Mouse (Mus musculus) kidney, embryonic 15.5 days (tissue): Measurements from ENCODE around the gene Lrba. TPM values are rescaled to one million over a fixed set of nuclear protein-coding genes. Genes with fewer than 3 reads are reported as not detected.

Experiments
- ATAC-seq: fragments of 200-750 bp; cut with Nextera tagmentation; replicated peaks from 2 replicates; pipeline ENCODE4 v1.8.0; 2017; ENCODE audit warnings: moderate TSS enrichment; ENCODE audit not compliant: low FRiP score
- H3K27ac ChIP-seq: fragments of 300-500 bp; sonication (generic); 2 replicates; pipeline ENCODE4 v1.5.1; 2015; ENCODE audit warnings: mild to moderate bottlenecking, inconsistent platforms
- H3K27me3 ChIP-seq: fragments of 300-500 bp; sonication (generic); 2 replicates; pipeline ENCODE4 v1.6.1; 2015; ENCODE audit warnings: inconsistent platforms
- H3K36me3 ChIP-seq: fragments of 300-500 bp; sonication (generic); 2 replicates; pipeline ENCODE4 v1.6.1; 2015; ENCODE audit warnings: inconsistent platforms
- H3K4me1 ChIP-seq: fragments of 300-500 bp; sonication (generic); 2 replicates; pipeline ENCODE4 v1.6.1; 2015; ENCODE audit warnings: inconsistent platforms
- H3K4me2 ChIP-seq: fragments of 300-500 bp; sonication (generic); 2 replicates; pipeline ENCODE4 v1.6.1; 2015; ENCODE audit warnings: moderate library complexity, mild to moderate bottlenecking, inconsistent platforms
- H3K4me3 ChIP-seq: fragments of 300-500 bp; sonication (generic); replicated peaks from 2 replicates; pipeline ENCODE4 v1.5.1; 2015; ENCODE audit warnings: mild to moderate bottlenecking, inconsistent platforms
- H3K9ac ChIP-seq: fragments of 300-500 bp; sonication (generic); 2 replicates; pipeline ENCODE4 v1.6.1; 2015; ENCODE audit warnings: mild to moderate bottlenecking, inconsistent platforms
- H3K9me3 ChIP-seq: fragments of 300-500 bp; sonication (generic); replicated peaks from 2 replicates; pipeline ENCODE4 v1.6.1; 2016; ENCODE audit warnings: inconsistent platforms
- WGBS: fragments of 180-500 bp; shearing (Covaris S2); methylation state at CpG from one replicate; pipeline ENCODE4 v1.1.7; 2015; ENCODE audit warnings: mixed read lengths; 5-methylcytosine and 5-hydroxymethylcytosine counted together
- polyA plus RNA-seq: library from polyadenylated mRNA; unstranded; fragments of >200 nt; fragmentation: Nextera tagmentation; extraction: Ambion mirVana; gene quantifications from 2 replicates; pipeline ENCODE4 v1.2.1, GENCODE M21; 2015

Gene Lrba
- polyA plus RNA-seq, result 7.4 and 7.6 TPM in 2 replicates

DNA sequence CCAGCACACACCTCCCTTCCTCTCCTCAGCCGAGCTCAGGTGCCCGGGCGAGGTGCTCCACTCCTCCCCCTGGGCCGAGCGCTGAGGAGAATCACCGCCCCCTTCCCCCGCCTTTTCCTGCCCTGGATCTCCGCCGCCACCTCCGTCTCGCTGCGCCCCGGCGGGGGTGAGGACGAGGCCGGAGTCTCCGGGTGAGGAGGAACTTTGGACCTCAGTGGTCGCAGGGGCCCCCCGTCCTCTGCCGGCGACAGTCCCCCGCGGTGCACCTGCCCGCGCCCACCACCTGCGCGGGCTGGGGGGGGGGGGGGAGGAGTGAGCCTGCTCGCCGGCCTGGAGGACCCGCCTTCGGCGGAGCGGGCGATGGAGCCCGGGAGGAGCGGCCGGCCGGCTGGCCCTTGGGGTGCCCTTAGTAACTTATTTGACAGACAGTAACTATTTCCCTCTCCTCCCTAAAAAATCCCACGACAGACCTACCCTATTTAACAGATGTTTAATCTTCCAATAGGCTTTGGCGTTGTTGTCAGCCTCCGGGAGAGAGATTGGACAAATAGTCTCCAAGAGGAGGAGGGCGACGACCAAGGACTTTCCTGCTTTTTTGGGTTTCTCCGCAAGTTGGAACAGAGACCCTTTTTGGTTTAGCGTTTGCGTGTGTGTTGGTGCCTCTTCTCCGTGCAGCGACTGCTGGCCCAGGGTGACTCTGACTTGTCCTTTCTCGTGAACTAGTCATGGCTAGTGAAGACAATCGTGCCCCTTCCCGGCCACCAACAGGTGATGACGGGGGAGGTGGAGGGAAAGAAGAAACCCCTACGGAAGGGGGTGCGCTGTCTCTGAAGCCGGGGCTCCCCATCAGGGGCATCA, at the start of gene Lrba:
Gene Lrba, plus strand, starts transcription at position 117 of the 858 bp plus-strand sequence.
- peak within 1 kb of the TSS; percentile 82 for H3K4me2 ChIP-seq
- H3K36me3 ChIP-seq, result peaks cover 7% of the 10 kb centered on the region; the same call in 1 of the 2 replicates
- H3K27me3 ChIP-seq, result peaks cover 2% of the 10 kb centered on the region; the same call in 1 of the 2 replicates
- H3K27ac ChIP-seq, result peak within 1 kb of the TSS; percentile 99
- H3K9ac ChIP-seq, result peak within 1 kb of the TSS; percentile 85
- H3K9me3 ChIP-seq, result no peaks in the 10 kb centered on the region
- H3K4me3 ChIP-seq, result peak within 1 kb of the TSS; percentile 94
- H3K4me1 ChIP-seq, result 0 out of 2 replicates have a peak, but pooled peaks cover 5% of the 10 kb centered on the region
- WGBS, result under 1% methylated on average over 45 of the region's 55 CpGs
- peak; percentile 91 for ATAC-seq

DNA sequence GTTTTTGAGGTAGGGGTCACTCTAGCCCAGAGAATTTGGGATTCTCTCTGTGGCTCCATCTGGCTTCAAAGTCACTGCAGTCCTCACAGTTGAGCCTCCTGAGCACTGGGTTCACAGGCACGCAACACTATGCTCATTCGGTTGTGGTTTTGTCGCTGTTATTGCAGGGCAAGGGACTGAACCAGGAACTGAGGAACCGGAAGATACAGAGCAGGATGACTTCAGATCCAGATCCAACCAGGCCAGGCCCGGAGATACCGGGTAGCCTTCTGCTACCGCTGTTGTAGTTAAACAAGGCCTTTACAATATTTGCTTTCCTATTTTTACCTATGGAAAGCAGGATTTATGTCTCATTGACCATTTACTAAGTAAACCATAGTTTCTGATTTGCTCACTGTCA, 44.8 kb upstream of the Lrba start:
- no peaks in the 10 kb centered on the region for H3K9me3 ChIP-seq
- no peak overlapping the region for H3K27ac ChIP-seq
- no peak overlapping the region for H3K9ac ChIP-seq
- 92% methylated on average over 7 of the region's 7 CpGs for WGBS
- no peak for ATAC-seq
- no peak overlapping the region for H3K4me2 ChIP-seq
- no peak overlapping the region for H3K4me3 ChIP-seq
- H3K27me3 ChIP-seq, result no peaks in the 10 kb centered on the region
- peaks cover 9% of the 10 kb centered on the region for H3K4me1 ChIP-seq
- no peaks in the 10 kb centered on the region for H3K36me3 ChIP-seq

DNA sequence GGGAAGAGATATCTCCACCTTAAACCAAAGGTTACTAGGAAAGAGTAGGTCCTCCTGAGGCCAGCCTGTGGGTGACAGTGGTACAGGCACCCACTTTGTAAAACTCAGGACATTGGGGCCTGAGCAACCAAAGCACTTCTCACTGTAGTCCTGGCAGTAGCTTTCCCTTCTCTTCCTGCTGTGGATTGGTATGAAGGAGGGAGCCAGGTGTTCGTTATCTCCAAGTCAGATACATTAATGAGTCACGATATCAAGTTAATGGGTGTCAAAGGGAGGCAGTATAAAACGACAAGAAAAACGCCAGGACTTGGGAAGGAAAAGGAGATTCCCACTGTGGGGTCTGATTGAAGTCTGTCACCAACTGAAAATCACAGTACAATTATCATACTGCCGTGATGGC, 43.4 kb upstream of the Lrba start:
- H3K27me3 ChIP-seq, result no peaks in the 10 kb centered on the region
- 31% methylated on average over 5 of the region's 5 CpGs for WGBS
- peaks cover 9% of the 10 kb centered on the region for H3K4me1 ChIP-seq
- no peak overlapping the region for H3K27ac ChIP-seq
- H3K36me3 ChIP-seq, result no peaks in the 10 kb centered on the region
- H3K4me3 ChIP-seq, result no peak overlapping the region
- H3K4me2 ChIP-seq, result no peak overlapping the region
- ATAC-seq, result no peak
- no peak overlapping the region for H3K9ac ChIP-seq
- no peaks in the 10 kb centered on the region for H3K9me3 ChIP-seq

DNA sequence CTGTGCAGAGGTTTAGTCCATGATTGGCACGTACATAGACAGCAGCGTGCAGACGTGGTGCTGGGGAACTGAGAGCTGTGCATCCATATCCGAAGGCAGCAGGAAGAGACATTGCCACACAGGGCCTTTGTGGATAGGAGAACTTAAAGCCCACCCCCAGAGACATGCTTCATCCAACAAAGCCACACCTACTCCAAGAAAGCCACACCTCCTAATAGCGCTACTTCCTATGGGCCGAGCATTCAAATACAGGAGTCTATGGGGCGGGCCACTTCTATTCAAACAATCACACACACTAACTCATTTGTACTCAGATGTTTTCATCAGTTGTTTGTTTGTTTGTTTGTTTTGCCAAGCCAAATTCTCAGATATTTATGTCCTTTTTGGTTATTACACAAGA, 39.9 kb upstream of the Lrba start:
- ATAC-seq, result no peak

DNA sequence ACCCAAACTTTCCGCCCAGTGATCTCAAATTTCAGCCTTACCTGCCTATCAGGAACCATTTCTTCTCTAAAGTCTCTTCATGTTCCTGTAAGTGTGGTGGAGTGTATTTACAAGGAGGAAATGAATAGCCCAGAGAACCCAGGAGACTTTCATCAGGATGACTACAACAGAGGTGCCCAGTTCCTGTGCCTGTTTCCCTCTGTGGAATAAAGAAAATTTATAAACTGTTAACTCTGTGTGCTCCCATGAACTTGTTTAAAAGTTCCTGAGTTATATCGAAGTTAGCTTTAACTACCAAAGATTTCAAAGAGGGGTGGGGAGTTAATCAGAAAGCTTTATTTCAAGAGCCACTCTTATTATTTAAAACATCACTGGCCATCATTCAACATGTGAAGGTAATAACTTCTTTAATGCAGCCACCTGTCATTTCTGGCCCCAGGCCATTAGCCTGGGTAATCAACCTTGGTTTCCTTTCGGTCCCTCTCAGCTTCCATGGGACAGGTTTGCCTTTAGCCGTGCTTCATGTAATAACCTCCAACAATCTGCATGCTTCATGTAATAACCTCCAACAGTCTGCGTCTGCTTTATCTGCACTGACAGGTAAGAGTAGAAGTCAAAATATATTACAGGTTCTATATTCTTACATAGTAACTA, 36.6 kb upstream of the Lrba start:
- Histone ChIP-seq H3K4me2 (no peak overlapping the region), H3K27ac (peak overlapping the region; percentile 11; the same call in 1 of the 2 replicates), H3K4me1 (peaks cover 10% of the 10 kb centered on the region; the same call in 1 of the 2 replicates), H3K27me3 (no peaks in the 10 kb centered on the region), H3K9me3 (no peaks in the 10 kb centered on the region), H3K9ac (no peak overlapping the region), H3K36me3 (no peaks in the 10 kb centered on the region), H3K4me3 (no peak overlapping the region)
- 38% methylated on average over 5 of the region's 5 CpGs for WGBS
- no peak for ATAC-seq

More for the DNA sequence above, 39.9 kb upstream of the Lrba start:
- Histone ChIP-seq H3K4me1 (peaks cover 18% of the 10 kb centered on the region), H3K36me3 (no peaks in the 10 kb centered on the region), H3K27ac (no peak overlapping the region), H3K27me3 (no peaks in the 10 kb centered on the region), H3K4me3 (no peak overlapping the region), H3K4me2 (no peak overlapping the region), H3K9me3 (no peaks in the 10 kb centered on the region), H3K9ac (no peak overlapping the region)
- WGBS, result 89% methylated on average over 7 of the region's 7 CpGs

DNA sequence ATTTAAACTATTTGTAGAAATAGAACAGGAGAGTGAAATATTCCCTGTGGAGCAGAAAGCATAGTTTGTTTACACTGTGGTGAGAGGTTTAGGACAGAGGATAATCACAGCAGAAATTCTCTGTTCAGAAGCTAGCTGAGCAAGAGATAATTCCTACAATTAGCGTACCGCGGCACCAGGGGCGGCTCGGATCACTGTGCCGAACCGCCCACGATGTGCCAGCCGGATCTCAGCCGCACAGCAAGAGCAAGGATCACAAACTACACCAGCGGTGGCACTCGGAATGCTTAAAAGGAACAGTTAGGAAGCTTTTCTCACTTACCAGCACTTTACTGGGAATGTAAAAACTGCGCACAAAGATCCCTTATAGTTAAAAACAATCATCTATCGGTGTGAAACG, 28.5 kb upstream of the Lrba start:
- Histone ChIP-seq H3K36me3 (no peaks in the 10 kb centered on the region), H3K9me3 (no peaks in the 10 kb centered on the region), H3K27ac (no peak overlapping the region), H3K4me3 (no peak overlapping the region), H3K4me1 (0 out of 2 replicates have a peak, but pooled peaks cover 7% of the 10 kb centered on the region), H3K9ac (no peak overlapping the region), H3K4me2 (peak overlapping the region; percentile 30), H3K27me3 (no peaks in the 10 kb centered on the region)
- no peak for ATAC-seq
- WGBS, result 36% methylated on average over 15 of the region's 15 CpGs

DNA sequence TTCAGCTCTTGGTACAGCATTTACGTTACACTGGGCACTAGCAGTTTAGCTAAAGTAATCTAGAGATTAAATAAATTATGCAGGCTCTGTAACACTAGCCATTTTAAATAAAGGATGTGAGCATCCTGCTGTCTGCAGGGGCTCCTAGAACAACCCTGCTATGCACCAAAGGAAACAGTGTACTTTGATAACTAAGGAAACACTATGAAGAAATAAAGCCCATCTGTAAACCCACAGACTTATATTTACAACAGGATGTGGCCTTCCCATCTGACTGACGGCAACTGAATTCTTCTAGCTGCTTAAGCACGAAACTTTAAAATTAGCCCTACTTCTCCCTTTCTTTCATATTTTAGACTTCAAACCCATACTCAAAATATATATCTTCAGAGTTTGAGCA, 28.0 kb upstream of the Lrba start:
- H3K36me3 ChIP-seq, result no peaks in the 10 kb centered on the region
- no peaks in the 10 kb centered on the region for H3K9me3 ChIP-seq
- WGBS, result 33% methylated on average over 3 of the region's 3 CpGs
- ATAC-seq, result no peak
- H3K4me3 ChIP-seq, result no peak overlapping the region
- no peak overlapping the region for H3K27ac ChIP-seq
- H3K4me2 ChIP-seq, result no peak overlapping the region; the same call in 1 of the 2 replicates
- 0 out of 2 replicates have a peak, but pooled peaks cover 7% of the 10 kb centered on the region for H3K4me1 ChIP-seq
- no peak overlapping the region for H3K9ac ChIP-seq
- H3K27me3 ChIP-seq, result no peaks in the 10 kb centered on the region

DNA sequence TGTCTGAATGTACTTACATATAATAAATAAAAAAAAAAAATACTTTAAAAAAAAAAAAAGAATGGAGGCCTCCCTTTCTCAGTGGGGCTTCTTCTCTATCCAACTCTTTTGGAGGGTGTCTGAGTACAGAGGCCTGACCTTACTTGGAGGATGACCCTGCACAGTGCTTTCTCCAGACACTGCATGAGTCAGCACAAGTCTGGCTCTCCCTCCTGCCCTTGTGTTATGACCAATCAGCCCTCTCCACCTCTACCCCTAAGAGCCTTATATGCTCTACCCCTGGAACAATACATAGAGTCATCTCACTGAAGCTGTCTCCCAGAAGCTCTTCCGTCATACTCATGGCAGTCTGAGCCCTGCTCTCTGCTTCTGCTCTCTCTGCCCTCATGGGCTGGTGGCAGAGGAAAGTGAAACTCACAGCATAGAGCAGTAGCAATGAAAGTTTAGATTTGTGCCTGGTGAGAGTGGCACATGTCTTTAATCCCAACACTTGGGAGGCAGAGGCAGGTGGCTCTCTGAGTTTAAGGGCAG, 22.8 kb upstream of the Lrba start:
- no peaks in the 10 kb centered on the region for H3K9me3 ChIP-seq
- no peak overlapping the region for H3K4me2 ChIP-seq
- H3K27me3 ChIP-seq, result no peaks in the 10 kb centered on the region
- peaks cover 20% of the 10 kb centered on the region for H3K4me1 ChIP-seq
- no peaks in the 10 kb centered on the region for H3K36me3 ChIP-seq
- no peak overlapping the region for H3K27ac ChIP-seq
- H3K9ac ChIP-seq, result no peak overlapping the region
- H3K4me3 ChIP-seq, result no peak overlapping the region
- ATAC-seq, result no peak
- 90% methylated on average over 1 of the region's 1 CpGs for WGBS

DNA sequence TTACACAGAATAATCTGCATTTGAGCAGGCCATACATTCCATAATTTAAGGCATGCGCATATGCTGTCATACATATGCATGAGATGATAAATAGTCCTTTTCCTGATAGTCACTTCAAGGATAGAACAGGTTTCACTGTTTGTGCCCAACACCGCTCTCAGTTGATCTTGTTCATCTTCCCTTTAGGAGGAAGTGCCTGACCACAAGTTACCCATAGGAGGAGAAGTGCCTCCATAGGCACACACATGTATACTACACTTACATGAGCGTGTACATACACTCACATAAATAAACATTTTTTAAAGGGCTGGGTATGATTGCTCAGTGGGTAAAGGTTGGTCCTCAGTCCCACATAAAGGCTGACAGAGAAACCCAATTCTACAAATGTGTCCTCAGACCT, 22.0 kb upstream of the Lrba start:
- no peak for ATAC-seq
- Histone ChIP-seq H3K4me3 (no peak overlapping the region), H3K4me2 (no peak overlapping the region), H3K9me3 (no peaks in the 10 kb centered on the region), H3K4me1 (peaks cover 20% of the 10 kb centered on the region), H3K27ac (no peak overlapping the region), H3K9ac (no peak overlapping the region), H3K27me3 (no peaks in the 10 kb centered on the region), H3K36me3 (no peaks in the 10 kb centered on the region)
- 90% methylated on average over 3 of the region's 3 CpGs for WGBS

DNA sequence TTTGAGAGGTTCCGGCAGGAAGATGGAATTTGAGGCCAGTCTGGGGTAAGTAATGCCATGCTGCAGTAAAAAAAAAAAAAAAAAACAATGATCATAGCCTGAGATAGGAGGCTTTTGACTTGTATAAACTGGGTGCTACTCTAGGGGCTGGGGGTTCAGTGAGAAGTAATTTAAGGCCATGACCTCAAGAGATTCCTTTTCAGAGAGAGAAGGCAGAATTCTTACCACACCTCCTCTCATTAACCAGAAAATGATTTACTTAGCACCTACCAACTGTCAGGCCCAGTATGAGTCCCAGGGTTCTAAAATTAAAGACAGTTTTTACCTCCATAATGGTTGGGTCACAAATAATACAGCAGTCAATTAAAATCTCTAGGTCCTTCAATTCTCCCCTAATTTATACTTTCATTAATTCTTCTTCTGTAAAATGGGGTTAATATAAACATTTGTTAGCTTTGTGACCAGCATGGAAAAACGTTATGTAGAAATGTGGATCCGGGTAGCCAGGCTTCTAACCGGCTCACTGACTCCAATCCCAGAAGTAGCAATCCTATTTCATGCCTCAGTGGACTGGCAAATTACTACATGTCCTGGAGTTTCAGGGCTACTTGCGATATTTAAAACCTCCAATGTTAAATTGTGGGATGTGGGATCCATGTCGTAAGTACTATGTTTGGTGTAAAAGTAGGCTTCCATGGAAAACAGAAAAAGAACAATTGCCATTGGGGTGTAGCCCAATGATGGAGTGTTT, 19.7 kb upstream of the Lrba start:
- ATAC-seq, result peak; percentile 83
- Histone ChIP-seq H3K36me3 (no peaks in the 10 kb centered on the region), H3K9ac (no peak overlapping the region), H3K4me1 (peaks cover 20% of the 10 kb centered on the region), H3K4me2 (0 out of 2 replicates have a peak overlapping the region, but pooled peaks have one; percentile 12), H3K27me3 (no peaks in the 10 kb centered on the region), H3K9me3 (no peaks in the 10 kb centered on the region), H3K4me3 (no peak overlapping the region), H3K27ac (peak overlapping the region; percentile 82)
- 27% methylated on average over 6 of the region's 6 CpGs for WGBS

DNA sequence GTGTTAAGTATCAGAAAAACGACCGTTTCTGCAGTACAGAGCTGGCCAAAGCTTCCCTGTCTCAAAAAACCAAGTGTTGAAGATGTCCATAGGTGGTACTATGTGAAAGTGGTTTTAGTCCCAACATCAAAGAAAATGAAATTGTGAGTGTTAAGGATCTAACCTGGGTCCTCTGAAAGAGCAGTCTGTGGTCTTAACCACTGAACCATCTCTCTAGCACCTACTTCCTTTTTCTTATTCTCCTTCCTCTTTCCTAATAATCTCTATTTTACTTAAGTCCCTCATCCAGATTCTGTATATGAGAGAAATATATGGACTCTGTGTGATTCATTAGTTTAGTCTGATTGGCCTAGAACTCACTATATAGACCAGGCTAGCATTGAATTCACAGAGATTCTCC, 17.9 kb upstream of the Lrba start:
- H3K27me3 ChIP-seq, result no peaks in the 10 kb centered on the region
- H3K4me2 ChIP-seq, result no peak overlapping the region
- H3K27ac ChIP-seq, result no peak overlapping the region
- H3K9ac ChIP-seq, result no peak overlapping the region
- no peak overlapping the region for H3K4me3 ChIP-seq
- H3K4me1 ChIP-seq, result peaks cover 20% of the 10 kb centered on the region
- ATAC-seq, result no peak
- H3K36me3 ChIP-seq, result no peaks in the 10 kb centered on the region
- H3K9me3 ChIP-seq, result no peaks in the 10 kb centered on the region
- 88% methylated on average over 2 of the region's 2 CpGs for WGBS
